Mouse (Mus musculus) ES-E14 (cell line): ENCODE data around the gene Hist2h2bb.

Source experiments
- HCFC1 ChIP-seq: IDR thresholded peaks from 2 replicates; pipeline ENCODE4 v1.6.1; 2012; ENCODE audit warnings: low read length, inconsistent platforms, borderline replicate concordance; ENCODE audit not compliant: insufficient read depth
- MAFK ChIP-seq: IDR thresholded peaks from 2 replicates; pipeline ENCODE4 v1.6.1; 2014; ENCODE audit warnings: mild to moderate bottlenecking, low read depth, low read length, inconsistent platforms; ENCODE audit not compliant: insufficient read depth
- ZC3H11A ChIP-seq: IDR thresholded peaks from 2 replicates; pipeline ENCODE4 v1.6.1; 2012; ENCODE audit warnings: low read depth, mild to moderate bottlenecking, inconsistent platforms, low read length, borderline replicate concordance
- ZNF384 ChIP-seq: IDR thresholded peaks from 2 replicates; pipeline ENCODE4 v1.6.1; 2012; ENCODE audit warnings: low read depth, low read length, inconsistent platforms

- TF ChIP-seq ZC3H11A (no peak), HCFC1 (no peak), ZNF384 (no peak), MAFK (no peak; the same call in 1 of the 2 replicates)
These were observed 42.6 kb upstream of the Hist2h2bb start for GRCm38 (mm10) chr3:96226695-96227648.
